Mouse (Mus musculus): ENCODE results near the gene Otx1. TPM values are rescaled to one million over a fixed set of nuclear protein-coding genes. Genes with fewer than 3 reads are reported as not detected.

Otx1 gene
- total RNA-seq (2021), result 1 to 10 TPM; 6.0 to 6.3 TPM

DNA sequence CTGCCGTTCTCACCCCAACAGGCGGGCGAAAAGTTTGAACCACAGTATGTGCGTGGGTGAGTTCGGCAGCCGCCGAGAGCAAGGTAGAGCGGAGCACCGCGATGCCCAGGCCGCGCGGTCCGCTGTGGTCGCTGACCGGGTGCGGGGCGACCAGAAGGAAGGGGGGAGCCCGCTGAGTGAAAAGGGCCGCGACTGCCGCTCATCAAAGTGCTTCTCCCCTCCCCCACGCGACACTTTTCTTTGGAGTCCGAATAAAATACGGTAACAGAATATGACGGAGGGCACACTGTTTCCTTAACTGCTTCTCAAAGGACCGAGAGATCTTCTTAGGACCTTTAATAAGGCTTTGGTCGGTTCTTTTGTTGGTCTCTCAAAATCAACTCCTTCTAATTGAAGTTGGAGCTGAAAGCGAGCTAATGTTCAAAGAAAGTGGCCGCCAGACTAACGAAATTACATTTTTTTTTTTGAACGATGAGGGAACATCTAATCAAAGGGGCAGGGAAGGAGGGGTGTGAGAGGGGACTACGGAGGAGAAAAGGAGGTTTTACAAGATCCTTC, at the start of gene Otx1:
TSS of gene Otx1 (minus strand) at position 115 of the 558 bp plus-strand sequence.
- intact Hi-C loops (cut with DNase I), result loop anchor here (5.0 kb wide), 1 partner anchor 194 kb away; no protein-coding TSS in a partner anchor
- DNase-seq (ENCODE audit: low spot score in 2 of 2), result peak; percentile 34 to 37

DNA sequence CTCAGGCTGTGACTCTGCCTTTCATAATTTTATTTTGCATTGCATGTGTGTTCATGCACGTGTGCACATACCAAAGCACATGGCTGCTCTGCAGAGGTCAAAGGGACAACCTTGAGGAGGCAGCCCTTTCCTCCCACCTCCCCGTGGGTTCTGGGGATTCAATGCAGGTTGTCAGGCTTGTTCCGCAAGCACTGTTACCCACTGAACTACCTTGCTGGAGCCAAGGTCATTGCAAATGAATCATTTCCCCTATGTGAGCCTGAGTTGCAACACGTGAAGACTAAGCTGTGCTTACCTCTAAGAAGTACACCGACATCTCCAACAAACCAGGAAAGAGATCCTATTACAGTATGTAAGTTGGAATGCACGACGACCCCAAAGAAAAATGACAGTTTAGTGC, 48.2 kb upstream of the Otx1 start:
- intact Hi-C loops (cut with DNase I), result no loop called here
- DNase-seq (ENCODE audit: low spot score in 2 of 2), result no peak

DNA sequence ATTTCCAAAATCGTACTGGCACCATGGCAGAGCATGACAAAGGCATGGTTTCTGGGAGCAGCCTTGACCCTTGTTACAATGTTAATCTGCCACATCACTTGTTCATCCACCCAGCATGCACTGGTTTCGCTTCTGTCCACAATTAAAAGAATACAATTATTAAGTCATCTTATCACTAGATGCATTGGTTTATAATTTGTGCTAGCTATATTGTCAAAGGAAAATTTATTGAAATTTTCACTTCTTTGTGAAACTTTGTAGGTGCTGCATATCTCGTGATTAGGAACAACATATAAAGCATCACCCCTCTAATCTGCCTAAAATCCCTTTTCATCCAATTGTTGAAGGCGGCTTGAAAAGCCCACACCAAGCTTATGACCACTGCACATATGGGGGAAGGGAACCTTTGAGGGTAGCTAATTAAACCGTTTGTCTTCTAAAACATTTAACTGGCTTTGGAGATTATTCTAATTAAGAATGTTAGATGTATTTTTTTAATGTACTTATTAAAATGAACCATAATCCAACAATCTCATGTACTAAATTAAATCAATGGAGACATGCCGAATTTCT, 37.2 kb upstream of the Otx1 start:
- no peak for DNase-seq (ENCODE audit: low spot score in 2 of 2)
- intact Hi-C loops (cut with DNase I), result no loop called here

DNA sequence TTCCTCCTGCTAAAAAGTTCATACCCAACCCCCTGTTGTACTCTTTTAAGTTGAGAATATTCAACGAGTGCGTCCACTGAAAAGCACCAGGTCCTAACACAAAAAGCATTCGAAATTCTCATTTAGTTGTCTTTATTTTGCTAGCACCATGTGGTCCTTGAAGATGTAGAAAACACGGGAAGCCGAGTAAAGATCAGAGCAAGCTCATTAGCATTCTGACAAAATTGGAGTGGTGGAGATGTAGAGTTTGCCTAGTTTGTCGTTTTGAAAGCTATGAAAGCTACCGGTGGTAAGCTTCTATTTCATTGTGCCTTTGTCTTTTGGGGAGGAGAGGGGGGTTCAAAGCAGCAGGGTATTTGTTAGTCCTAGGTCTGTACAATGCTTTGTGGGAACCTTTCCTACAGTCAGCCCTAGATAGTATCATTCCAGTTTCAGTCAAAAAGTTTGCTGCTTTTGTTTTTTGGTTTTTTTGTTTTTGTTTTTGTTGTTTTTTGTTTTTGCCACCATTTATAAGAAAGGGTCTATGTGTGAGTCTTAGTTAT, 31.9 kb upstream of the Otx1 start:
- no peak for DNase-seq (ENCODE audit: low spot score in 2 of 2)
- intact Hi-C loops (cut with DNase I), result no loop called here

DNA sequence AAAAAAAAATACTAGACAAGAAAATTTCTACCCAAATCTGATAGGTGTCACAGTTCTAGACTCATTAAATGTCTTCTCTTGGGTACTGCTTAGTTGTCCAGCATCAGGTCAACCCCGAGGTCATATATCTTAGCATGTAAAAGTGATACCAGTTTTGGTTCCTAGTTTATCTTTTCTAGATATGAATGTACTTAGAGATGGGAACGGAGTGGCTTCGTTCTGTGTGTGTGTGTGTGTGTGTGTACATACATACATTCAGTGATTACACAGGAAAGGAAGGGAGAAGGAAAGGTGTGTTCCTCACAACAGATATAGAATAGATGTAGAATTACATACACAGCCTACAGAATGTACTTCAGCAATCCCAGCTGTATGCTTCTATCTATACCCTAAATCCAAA, 30.9 kb upstream of the Otx1 start:
- intact Hi-C loops (cut with DNase I), result no loop called here
- no peak for DNase-seq (ENCODE audit: low spot score in 2 of 2)

DNA sequence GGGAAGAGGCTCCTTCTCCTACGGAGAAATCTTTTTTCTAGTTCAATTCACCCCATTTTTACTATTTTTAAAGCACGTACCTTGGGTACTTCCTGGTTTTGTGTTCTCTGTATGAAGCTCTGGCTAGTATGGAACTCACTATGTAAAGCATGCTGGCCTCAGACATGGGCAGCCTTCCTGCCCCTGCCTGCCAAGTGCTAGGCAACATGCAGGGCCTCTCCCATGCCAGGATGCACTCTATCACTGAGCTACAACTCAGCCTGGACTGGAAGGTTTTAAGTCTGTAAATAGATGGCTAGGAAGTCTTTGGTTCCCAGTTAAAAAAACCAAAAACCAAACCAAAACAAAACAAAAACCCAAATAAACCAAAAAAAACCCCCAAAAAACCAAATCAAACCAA, 17.9 kb upstream of the Otx1 start:
- DNase-seq (ENCODE audit: low spot score in 2 of 2), result no peak
- intact Hi-C loops (cut with DNase I), result no loop called here

DNA sequence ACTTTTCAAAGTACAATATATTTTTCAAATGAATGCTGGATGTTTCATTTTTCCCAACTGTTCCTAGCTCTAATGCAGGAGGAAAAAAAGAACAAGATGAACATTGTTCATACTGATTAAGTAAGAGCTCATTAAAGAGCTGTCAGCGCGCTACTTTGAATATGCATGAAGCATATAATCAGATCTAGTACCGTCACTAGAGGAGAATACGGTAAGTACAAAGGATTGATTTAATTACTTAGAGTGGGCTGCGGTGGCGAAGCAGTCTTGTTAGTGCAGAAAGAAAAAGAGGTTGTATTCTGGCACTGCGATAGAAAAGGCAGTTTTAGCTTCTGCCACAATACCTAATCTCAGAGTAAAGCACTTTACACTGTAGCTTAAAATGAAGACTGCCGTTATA, 14.7 kb upstream of the Otx1 start:
- peak in 1 of 2 experiments; percentile 48 for DNase-seq (ENCODE audit: low spot score in 2 of 2)
- intact Hi-C loops (cut with DNase I), result no loop called here

DNA sequence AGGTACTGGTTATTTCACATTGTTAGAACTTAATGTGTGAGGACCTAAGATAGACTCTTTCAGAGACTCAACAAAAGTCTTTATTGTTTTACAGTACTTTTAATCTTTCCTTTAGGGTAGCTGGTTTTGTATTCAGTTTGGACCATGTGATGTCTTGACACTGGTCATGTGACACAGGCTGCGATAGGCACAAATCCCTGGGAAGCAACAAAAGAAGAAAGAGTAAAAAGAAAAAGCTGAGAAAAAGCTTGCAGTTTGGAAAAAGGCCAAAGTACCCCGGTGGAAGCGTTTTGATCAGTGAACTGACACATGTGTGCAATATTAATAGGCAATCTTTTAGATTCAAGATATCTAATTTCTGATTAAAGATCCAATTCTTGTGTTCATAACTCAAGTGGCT, 13.6 kb upstream of the Otx1 start:
- intact Hi-C loops (cut with DNase I), result no loop called here

DNA sequence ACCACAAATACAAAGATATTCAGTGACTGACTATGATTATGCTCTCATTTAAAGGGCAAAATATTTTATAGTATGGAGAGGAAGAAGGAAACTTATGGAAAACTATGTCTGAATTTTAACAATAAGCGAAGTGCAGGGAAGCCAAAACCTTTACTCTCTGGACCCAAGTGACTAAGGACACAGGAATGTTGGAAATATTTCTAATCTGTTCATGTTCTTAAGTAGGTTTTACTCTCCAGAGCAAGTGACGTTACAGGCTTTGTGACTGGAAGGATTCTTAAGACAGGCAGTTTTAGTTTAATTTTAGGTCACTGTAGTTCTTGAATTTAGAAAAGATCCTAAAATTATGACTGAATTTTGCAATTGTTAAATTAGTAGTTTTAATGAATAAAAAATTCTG, 6.1 kb upstream of the Otx1 start:
- intact Hi-C loops (cut with DNase I), result no loop called here
- no peak for DNase-seq (ENCODE audit: low spot score in 2 of 2)

More for the DNA sequence above, 13.6 kb upstream of the Otx1 start:
- DNase-seq (ENCODE audit: low spot score in 2 of 2), result no peak

DNA sequence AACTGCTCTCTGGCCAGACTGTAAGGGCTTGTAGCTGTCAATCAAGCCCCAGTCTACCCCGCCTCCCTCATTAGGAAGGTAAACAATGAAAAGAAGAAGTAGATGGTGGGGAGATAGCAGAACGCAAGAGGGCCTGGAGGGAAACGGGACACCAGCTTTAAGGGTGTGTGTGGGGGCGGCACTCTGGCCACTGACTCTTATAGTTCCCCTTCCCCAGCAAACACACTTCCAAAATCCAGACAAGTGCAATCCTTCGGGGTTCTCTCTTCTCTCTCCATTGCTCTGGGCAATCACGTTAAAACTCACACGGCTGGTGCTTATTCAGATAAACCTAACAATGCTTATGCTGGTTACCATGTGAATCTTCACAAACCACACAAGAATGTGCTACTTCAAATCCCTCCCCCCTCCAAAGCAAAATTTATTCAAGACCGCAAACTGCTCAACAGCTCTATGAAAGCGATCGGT, 5.5 kb upstream of the Otx1 start:
- intact Hi-C loops (cut with DNase I), result no loop called here
- no peak for DNase-seq (ENCODE audit: low spot score in 2 of 2)

DNA sequence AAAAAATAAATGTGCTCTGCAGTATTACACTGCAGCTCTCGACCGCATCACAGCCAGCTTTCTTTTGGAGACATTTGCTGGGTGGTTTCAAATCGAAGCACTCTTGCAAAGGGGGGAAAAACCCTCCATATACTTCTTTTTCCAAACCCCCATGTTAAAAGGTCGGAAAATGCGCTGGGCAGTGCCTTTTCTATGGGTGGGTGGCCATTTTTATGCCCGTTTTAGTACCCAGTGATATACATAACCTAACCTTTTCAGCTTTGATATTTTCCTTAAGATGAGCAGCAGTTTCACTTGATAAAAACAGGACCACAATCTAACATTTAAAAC, 5.0 kb upstream of the Otx1 start:
- intact Hi-C loops (cut with DNase I), result no loop called here
- peak in 1 of 2 experiments; percentile 54 for DNase-seq (ENCODE audit: low spot score in 2 of 2)

DNA sequence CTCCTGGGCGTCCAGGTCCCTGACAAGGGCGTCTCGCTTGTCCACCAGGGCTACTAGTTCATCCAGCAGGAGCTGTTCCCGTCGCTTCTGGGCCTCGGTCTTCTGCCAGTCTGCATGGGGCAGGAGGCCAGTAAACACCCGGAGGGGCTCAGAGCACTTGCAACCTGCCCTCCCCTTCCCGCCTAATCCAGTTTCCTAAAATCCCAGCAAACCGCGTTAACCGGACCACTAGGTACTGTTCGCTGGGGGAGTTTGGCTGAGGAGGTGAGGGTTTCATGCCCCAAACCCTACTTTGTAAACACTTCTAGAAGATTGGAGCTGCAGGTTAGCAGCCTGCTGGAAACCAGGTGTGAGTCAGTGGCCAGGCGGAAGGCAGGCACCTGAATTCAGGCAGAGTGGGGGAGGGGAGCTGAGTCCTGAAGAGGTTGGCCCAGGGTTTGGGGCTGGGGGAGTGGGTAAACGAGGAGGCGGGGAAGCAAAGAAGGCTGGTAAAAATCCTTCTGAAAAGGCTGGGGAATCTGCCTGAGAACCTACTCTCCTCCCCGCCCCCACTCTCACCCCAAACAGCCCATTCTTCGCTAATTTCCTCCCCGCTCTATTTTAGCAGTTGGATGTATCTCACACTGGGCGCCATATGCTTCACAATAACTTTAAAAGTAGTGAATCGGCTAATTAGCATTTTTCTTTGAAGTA, 4.5 kb upstream of the Otx1 start:
- intact Hi-C loops (cut with DNase I), result no loop called here
- DNase-seq (ENCODE audit: low spot score in 2 of 2), result peak; percentile 4 to 6

DNA sequence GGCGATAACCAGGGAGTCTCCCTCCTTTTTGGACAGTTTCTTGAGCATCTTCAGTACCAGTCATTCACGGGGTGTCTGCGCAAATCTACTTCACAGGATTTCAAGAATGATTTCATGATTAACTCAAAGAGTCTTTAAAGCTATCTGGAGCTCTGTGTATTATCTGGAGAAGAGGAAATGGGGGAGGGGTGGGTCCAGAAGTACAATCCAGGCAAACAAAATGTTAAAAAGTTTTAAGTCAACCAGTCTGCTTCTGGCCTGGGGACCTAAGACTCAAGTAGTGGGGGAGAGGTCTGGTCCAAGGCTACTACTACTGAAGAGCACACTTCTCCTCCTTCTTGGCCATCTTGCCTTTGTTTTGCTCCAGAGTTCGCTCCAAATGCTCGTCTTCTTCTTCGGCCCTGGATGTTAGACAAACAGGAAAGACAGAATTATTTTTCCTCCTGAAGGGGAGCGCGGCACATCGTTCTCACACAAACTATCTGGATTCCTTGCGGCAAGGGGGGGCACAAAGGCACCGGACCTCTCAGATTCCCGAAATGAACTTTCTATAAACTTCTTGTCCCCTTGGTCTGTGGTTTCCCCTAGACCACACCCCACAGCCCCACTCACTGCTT, 3.9 kb upstream of the Otx1 start:
- intact Hi-C loops (cut with DNase I), result no loop called here
- DNase-seq (ENCODE audit: low spot score in 2 of 2), result no peak

DNA sequence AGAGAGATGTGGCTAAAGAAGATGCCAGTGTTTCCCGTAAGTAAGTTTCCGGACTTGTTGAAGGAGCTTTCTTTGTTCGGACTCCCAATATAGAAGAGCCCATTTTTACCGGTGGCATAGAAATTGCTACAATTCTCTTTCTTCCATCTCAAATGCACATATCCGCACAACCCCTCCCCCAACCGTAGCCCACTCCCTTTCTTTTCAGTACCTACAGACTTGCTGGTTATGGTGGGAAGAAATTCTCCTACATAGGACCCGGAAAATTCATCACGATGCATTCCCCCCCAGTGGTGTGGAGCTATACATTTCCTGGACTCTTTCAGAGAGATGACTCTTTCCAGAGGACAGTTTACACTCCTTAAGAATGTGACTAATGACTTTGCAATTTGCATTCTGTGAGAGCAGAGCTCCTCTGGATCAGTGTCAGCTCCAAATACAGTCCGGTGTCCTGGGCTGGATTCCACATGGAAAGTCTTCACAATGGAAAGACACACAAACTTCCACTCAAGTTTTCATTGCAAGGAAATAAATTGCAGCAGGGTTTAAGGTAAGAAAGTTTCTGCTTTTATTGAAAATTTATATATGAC, 2.7 kb upstream of the Otx1 start:
- intact Hi-C loops (cut with DNase I), result no loop called here
- no peak for DNase-seq (ENCODE audit: low spot score in 2 of 2)

DNA sequence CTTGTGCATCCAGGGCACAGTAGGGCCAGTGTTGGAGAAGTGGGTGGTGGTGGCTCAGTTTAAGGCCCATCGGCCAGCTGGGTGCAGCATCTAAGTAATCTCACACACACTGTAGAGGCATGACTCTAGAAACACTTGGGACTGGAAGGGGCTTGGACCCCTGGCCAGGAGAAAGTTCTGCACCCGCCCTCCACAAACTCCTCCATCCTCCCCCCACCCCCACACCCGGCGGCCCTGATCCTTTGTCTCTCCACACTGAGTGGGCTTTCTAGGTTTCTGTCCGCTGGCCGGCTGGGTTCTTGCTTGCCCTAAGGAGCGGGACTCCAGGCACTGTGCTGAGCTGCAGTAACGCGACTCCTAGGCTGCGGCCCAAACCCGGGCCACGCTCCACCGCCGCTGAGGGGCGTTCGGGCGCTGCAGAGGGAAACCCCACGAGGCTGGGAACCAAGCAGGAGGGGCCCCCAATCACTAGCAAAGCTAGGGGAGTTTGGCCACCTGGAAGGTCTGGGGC, 1.7 kb upstream of the Otx1 start:
- intact Hi-C loops (cut with DNase I), result loop anchor here (5.0 kb wide), 1 partner anchor 193 kb away; no protein-coding TSS in a partner anchor
- DNase-seq (ENCODE audit: low spot score in 2 of 2), result peak; percentile 10 to 20

DNA sequence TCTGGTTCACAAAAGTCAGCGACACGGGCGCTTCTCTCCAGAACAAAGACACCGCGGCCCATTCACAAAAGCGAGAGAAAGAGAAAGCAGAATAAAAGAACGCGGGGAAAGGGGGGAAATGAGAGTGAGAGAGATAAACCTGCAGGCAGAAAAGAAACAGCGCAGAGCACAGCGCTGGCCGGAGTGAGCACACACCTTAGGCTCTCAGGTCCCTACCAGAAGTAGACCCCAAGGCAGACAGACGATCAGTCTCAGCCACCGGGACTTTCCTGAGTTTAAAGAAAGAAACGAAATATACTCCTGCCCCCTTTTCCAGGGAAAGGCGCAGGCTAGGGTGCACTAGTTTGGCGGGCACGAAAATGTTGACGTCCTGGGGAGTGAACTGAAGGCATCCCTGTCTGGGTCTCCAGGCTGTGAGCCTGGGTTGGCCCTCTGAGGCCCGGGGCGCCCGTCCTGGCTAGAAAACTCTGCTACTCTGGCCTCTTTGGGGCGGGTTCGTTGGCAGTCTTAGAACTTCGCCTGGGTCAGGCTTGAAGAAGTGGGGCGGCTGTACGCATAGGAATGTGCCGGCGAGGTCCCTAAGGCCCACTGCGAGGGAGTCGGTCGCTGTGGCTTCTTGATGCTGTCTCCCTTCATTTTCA, 764 bp upstream of the Otx1 start:
- intact Hi-C loops (cut with DNase I), result loop anchor here (5.0 kb wide), 1 partner anchor 194 kb away; no protein-coding TSS in a partner anchor

DNA sequence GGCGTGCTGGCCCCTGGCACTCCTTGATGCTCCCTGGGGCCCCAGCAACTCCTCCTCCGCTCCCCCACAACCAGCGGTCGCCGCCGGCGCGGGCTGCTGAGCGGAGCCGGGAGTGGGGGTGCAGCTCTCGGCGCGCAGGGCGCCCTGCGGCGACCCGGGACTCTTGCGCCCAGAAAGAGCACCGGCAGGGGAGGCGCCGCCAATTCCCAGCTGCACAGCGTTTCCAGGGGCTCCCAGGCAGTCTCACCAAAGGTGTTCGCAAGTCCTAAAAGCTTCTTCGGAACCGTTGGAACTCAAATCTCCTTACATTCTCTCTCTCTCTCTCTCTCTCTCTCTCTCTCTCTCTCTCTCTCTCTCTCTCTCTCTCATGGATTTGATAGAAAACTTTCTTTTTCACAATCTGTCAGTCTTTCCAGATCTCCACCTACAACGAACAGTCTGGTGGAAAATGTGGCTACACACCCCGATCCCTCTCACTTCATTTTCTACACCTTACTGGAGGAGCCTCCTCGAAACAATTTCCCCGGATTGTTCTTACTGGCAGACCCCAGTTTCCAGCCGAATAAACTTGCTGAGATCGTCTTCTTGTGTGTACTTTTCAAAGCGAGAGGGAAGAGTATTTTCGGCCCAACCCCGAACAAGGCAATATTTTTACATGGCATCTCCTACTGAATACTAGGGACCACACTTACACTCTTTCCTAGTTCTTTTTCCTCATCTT, 475 bp downstream of the Otx1 start:
- intact Hi-C loops (cut with DNase I), result loop anchor here (5.0 kb wide), 1 partner anchor 195 kb away; no protein-coding TSS in a partner anchor
- no peak for DNase-seq (ENCODE audit: low spot score in 2 of 2)

More for the DNA sequence above, 764 bp upstream of the Otx1 start:
- peak; percentile 20 to 23 for DNase-seq (ENCODE audit: low spot score in 2 of 2)

DNA sequence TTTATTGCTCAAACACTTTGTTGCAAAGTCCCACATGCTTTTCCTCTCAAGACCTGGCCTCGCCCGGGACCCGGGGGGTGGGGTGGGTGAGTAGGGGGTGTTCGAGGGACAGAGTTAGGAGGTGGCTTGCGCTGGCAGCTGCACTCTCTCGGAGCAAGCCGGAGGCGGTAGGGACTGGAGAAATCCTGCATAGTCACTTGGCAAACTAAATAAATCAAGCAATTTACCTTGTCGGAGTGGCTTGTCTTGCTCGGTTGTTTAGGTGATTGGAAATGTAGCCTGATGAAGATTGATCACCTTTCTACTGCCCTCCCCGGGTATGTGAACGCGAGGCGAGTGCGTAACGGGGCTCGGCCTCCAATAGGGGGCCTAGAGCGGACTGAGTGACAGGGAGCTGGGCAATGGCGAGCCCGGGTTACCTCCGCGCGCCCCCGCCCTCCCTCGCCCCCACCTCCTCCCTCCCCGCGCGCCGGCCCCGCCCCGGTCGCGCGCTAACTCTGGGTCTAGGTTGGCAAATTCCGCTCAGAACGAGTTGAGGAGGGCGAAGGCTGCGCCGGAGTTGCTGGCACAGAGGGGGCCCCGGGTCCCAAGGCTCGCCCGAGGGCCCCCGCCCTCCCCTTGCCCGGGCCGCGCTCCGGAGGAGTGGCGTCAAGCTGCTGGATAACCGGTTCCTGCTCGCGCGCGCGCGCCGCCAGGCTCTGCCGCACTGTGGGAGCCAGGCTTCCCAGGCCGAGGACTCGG, 1.2 kb downstream of the Otx1 start:
- intact Hi-C loops (cut with DNase I), result loop anchor here (5.0 kb wide), 1 partner anchor 196 kb away; no protein-coding TSS in a partner anchor
- peak; percentile 49 to 70 for DNase-seq (ENCODE audit: low spot score in 2 of 2)

Measured in left cerebral cortex, postnatal 25 days (tissue).